Mouse (Mus musculus) embryonic fibroblast, embryonic 13.5 days (primary cell): ENCODE measurements around the gene Arhgap29. TPM values are rescaled to one million over a fixed set of nuclear protein-coding genes. Genes with fewer than 3 reads are reported as not detected.

Experiments used
- H3K27ac ChIP-seq: 2 replicates; pipeline ENCODE4 v1.5.1; 2012; ENCODE audit warnings: low read length, control low read depth, inconsistent platforms; ENCODE audit not compliant: insufficient read depth
- H3K4me1 ChIP-seq: 2 replicates; pipeline ENCODE4 v1.6.1; 2011; ENCODE audit warnings: low read length; ENCODE audit not compliant: control insufficient read depth, insufficient read depth
- H3K4me3 ChIP-seq: 2 replicates; pipeline ENCODE4 v1.5.1; 2011; ENCODE audit warnings: mild to moderate bottlenecking, control low read depth, low read length; ENCODE audit not compliant: insufficient read depth
- CTCF ChIP-seq: IDR thresholded peaks from 2 replicates; pipeline ENCODE4 v1.5.1; 2011; ENCODE audit warnings: mild to moderate bottlenecking, control low read depth, low read length, moderate library complexity, borderline replicate concordance; ENCODE audit not compliant: insufficient read depth
- POLR2A ChIP-seq: IDR thresholded peaks from 2 replicates; pipeline ENCODE4 v1.6.1; 2011; ENCODE audit warnings: low read depth, mild to moderate bottlenecking, control low read depth, low read length, moderate library complexity
- polyA plus RNA-seq: library from polyadenylated mRNA; stranded (reverse); fragments of >200 nt; gene quantifications from 2 replicates; pipeline ENCODE4 v1.2.4, GENCODE M21; 2011; ENCODE audit warnings: low read depth; ENCODE audit not compliant: missing spikeins, insufficient read length

The Arhgap29 gene
- 144 and 147 TPM in 2 replicates for polyA plus RNA-seq

GRCm38 (mm10) chr3:121952041-121952591, at the start of gene Arhgap29:
Gene Arhgap29 (plus strand): TSS chr3:121952541.
- no peak within 1 kb of the TSS for H3K27ac ChIP-seq
- H3K4me3 ChIP-seq: peak within 1 kb of the TSS; percentile 91
- TF ChIP-seq CTCF: no peak
- TF ChIP-seq POLR2A: no peak
- H3K4me1 ChIP-seq: no peaks in the 10 kb centered on the region

- Histone ChIP-seq H3K27ac (no peak overlapping the region), H3K4me1 (no peaks in the 10 kb centered on the region), H3K4me3 (no peak overlapping the region)
- no peak for TF ChIP-seq CTCF
- no peak for TF ChIP-seq POLR2A
Measured at GRCm38 (mm10) chr3:121902729-121903128, 49.6 kb upstream of the Arhgap29 start.

- no peaks in the 10 kb centered on the region for H3K4me1 ChIP-seq
- H3K27ac ChIP-seq: no peak overlapping the region
- TF ChIP-seq CTCF: no peak
- TF ChIP-seq POLR2A: no peak
- H3K4me3 ChIP-seq: no peak overlapping the region
Measured at GRCm38 (mm10) chr3:121903286-121903685, 49.1 kb upstream of the Arhgap29 start.

- no peak overlapping the region for H3K27ac ChIP-seq
- TF ChIP-seq POLR2A (no peak), CTCF (no peak)
- H3K4me1 ChIP-seq: no peaks in the 10 kb centered on the region
- no peak overlapping the region for H3K4me3 ChIP-seq
Measured at GRCm38 (mm10) chr3:121903695-121904094, 48.6 kb upstream of the Arhgap29 start.

- Histone ChIP-seq H3K4me1 (no peaks in the 10 kb centered on the region), H3K4me3 (no peak overlapping the region), H3K27ac (no peak overlapping the region)
- TF ChIP-seq CTCF: no peak
- TF ChIP-seq POLR2A: no peak
Measured at GRCm38 (mm10) chr3:121904476-121904875, 47.9 kb upstream of the Arhgap29 start.

- no peak overlapping the region for H3K4me3 ChIP-seq
- no peak overlapping the region for H3K27ac ChIP-seq
- H3K4me1 ChIP-seq: no peaks in the 10 kb centered on the region
- TF ChIP-seq CTCF (no peak), POLR2A (no peak)
Measured at GRCm38 (mm10) chr3:121906623-121907022, 45.7 kb upstream of the Arhgap29 start.

GRCm38 (mm10) chr3:121909155-121909554, 43.2 kb upstream of the Arhgap29 start:
- Histone ChIP-seq H3K27ac (no peak overlapping the region), H3K4me1 (no peaks in the 10 kb centered on the region), H3K4me3 (no peak overlapping the region)
- TF ChIP-seq CTCF (no peak), POLR2A (no peak)

GRCm38 (mm10) chr3:121913476-121913875, 38.9 kb upstream of the Arhgap29 start:
- TF ChIP-seq POLR2A (no peak), CTCF (no peak)
- H3K4me1 ChIP-seq: no peaks in the 10 kb centered on the region
- H3K27ac ChIP-seq: no peak overlapping the region

GRCm38 (mm10) chr3:121914459-121915185, 37.7 kb upstream of the Arhgap29 start:
- Histone ChIP-seq H3K27ac (no peak overlapping the region), H3K4me1 (no peaks in the 10 kb centered on the region), H3K4me3 (no peak overlapping the region)
- TF ChIP-seq CTCF: no peak
- no peak for TF ChIP-seq POLR2A

More at GRCm38 (mm10) chr3:121913476-121913875, 38.9 kb upstream of the Arhgap29 start:
- no peak overlapping the region for H3K4me3 ChIP-seq

GRCm38 (mm10) chr3:121915191-121915590, 37.1 kb upstream of the Arhgap29 start:
- H3K27ac ChIP-seq: no peak overlapping the region
- no peak overlapping the region for H3K4me3 ChIP-seq
- peaks cover 3% of the 10 kb centered on the region for H3K4me1 ChIP-seq
- TF ChIP-seq CTCF (no peak), POLR2A (no peak)
